Mouse (Mus musculus) cerebellum, adult 2 months (tissue): ENCODE results near the gene Glra4.

Experiments
- CTCF ChIP-seq: fragments of 200-500 bp; IDR thresholded peaks from 2 replicates; pipeline ENCODE4 v1.5.1; 2011; ENCODE audit warnings: low read depth, mild to moderate bottlenecking, control low read depth, low read length, moderate library complexity, borderline replicate concordance; ENCODE audit not compliant: insufficient read depth
- POLR2A ChIP-seq: fragments of 200-500 bp; IDR thresholded peaks from 2 replicates; pipeline ENCODE4 v1.6.1; 2011; ENCODE audit warnings: low read length, control low read depth, borderline replicate concordance; ENCODE audit not compliant: insufficient read depth

- TF ChIP-seq POLR2A (no peak), CTCF (no peak)
Measured at GRCm38 (mm10) chrX:136825016-136825415, 45.1 kb upstream of the Glra4 start.
